Mouse (Mus musculus) monocyte, adult 2 months (primary cell): ENCODE results near the gene Sufu.

Source experiments
- DNase-seq, 2 experiments: peaks; one replicate each; pipeline ENCODE4 v3.0.0; 2022; ENCODE audit warnings: low spot score in 2 of 2, low read depth in 1 of 2

Sufu gene

GRCm38 (mm10) chr19:46396686-46397435, at the start of gene Sufu:
Sufu (plus strand) TSS chr19:46396896.
- DNase-seq, result peak; percentile 95 to 96

GRCm38 (mm10) chr19:46347146-46347545, 49.5 kb upstream of the Sufu start:
- no peak for DNase-seq

- DNase-seq, result no peak
Measured at GRCm38 (mm10) chr19:46347936-46348668, 48.6 kb upstream of the Sufu start.

- peak in 1 of 2 experiments; percentile 49 for DNase-seq
Measured at GRCm38 (mm10) chr19:46348761-46349458, 47.8 kb upstream of the Sufu start.

- no peak for DNase-seq
Measured at GRCm38 (mm10) chr19:46349550-46349949, 47.1 kb upstream of the Sufu start.

- no peak for DNase-seq
Measured at GRCm38 (mm10) chr19:46350168-46350932, 46.3 kb upstream of the Sufu start, which contains the start of gene 2310034G01Rik. 2310034G01Rik (minus strand) TSS chr19:46350302.

- DNase-seq, result peak in 1 of 2 experiments; percentile 56
Measured at GRCm38 (mm10) chr19:46356701-46357138, 40.0 kb upstream of the Sufu start.

GRCm38 (mm10) chr19:46357344-46358280, 39.1 kb upstream of the Sufu start:
- DNase-seq, result no peak

- no peak for DNase-seq
Measured at GRCm38 (mm10) chr19:46358381-46358780, 38.3 kb upstream of the Sufu start.

GRCm38 (mm10) chr19:46362104-46362503, 34.6 kb upstream of the Sufu start:
- DNase-seq, result no peak

- DNase-seq, result no peak
Measured at GRCm38 (mm10) chr19:46363294-46364009, 33.2 kb upstream of the Sufu start.

- DNase-seq, result no peak
Measured at GRCm38 (mm10) chr19:46367798-46368590, 28.7 kb upstream of the Sufu start.

GRCm38 (mm10) chr19:46369204-46369603, 27.5 kb upstream of the Sufu start:
- peak in 1 of 2 experiments; percentile 30 for DNase-seq

GRCm38 (mm10) chr19:46374477-46375088, 22.1 kb upstream of the Sufu start:
- no peak for DNase-seq

GRCm38 (mm10) chr19:46375489-46375888, 21.2 kb upstream of the Sufu start:
- no peak for DNase-seq

GRCm38 (mm10) chr19:46375891-46376290, 20.8 kb upstream of the Sufu start:
- DNase-seq, result no peak

- DNase-seq, result no peak
Measured at GRCm38 (mm10) chr19:46382275-46382674, 14.4 kb upstream of the Sufu start.

- no peak for DNase-seq
Measured at GRCm38 (mm10) chr19:46389872-46390271, 6.8 kb upstream of the Sufu start.
